Mouse (Mus musculus) cerebellum, adult 8-10 months (tissue): ENCODE data around the gene Erf.

Experiments used
- DNase-seq: peaks from one replicate; pipeline ENCODE4 v3.0.0; 2022

Gene Erf

GRCm38 (mm10) chr7:25266180-25266962 lies 15.8 kb upstream of the Erf start:
- peak; percentile 40 for DNase-seq

GRCm38 (mm10) chr7:25265743-25266142 lies 15.2 kb upstream of the Erf start:
- DNase-seq: peak; percentile 14

- peak; percentile 12 for DNase-seq
These were observed 13.7 kb upstream of the Erf start for GRCm38 (mm10) chr7:25263968-25264870.

- DNase-seq: no peak
These were observed 11.3 kb upstream of the Erf start for GRCm38 (mm10) chr7:25261896-25262295.

- DNase-seq: peak; percentile 55
These were observed 1.3 kb upstream of the Erf start for GRCm38 (mm10) chr7:25251822-25252221.

GRCm38 (mm10) chr7:25251071-25251791 lies 670 bp upstream of the Erf start:
- peak; percentile 69 for DNase-seq

- peak; percentile 45 for DNase-seq
These were observed 1.0 kb downstream of the Erf start for GRCm38 (mm10) chr7:25249314-25250140.

GRCm38 (mm10) chr7:25248846-25249313 lies 1.7 kb downstream of the Erf start:
- peak; percentile 66 for DNase-seq

- DNase-seq: peak; percentile 45
These were observed 2.4 kb downstream of the Erf start for GRCm38 (mm10) chr7:25248018-25248647.

GRCm38 (mm10) chr7:25247498-25247897 lies 3.1 kb downstream of the Erf start:
- no peak for DNase-seq

- DNase-seq: no peak
These were observed 3.8 kb downstream of the Erf start for GRCm38 (mm10) chr7:25246759-25247137.

- DNase-seq: no peak
These were observed 4.3 kb downstream of the Erf start for GRCm38 (mm10) chr7:25246079-25246758.

GRCm38 (mm10) chr7:25244562-25245369 lies 5.8 kb downstream of the Erf start:
- DNase-seq: no peak

GRCm38 (mm10) chr7:25243361-25243760 lies 7.2 kb downstream of the Erf start:
- DNase-seq: no peak

- no peak for DNase-seq
These were observed 9.5 kb downstream of the Erf start for GRCm38 (mm10) chr7:25241062-25241461.

GRCm38 (mm10) chr7:25240631-25241030 lies 9.9 kb downstream of the Erf start:
- no peak for DNase-seq

GRCm38 (mm10) chr7:25238829-25239623 lies 11.5 kb downstream of the Erf start:
- DNase-seq: peak; percentile 81

- DNase-seq: peak; percentile 95
These were observed 12.4 kb downstream of the Erf start for GRCm38 (mm10) chr7:25238015-25238706.
